Mouse (Mus musculus) bone marrow macrophage, adult 2 months (primary cell): ENCODE measurements around the gene Tbc1d14.

Source experiments
- CTCF ChIP-seq: IDR thresholded peaks from 2 replicates; pipeline ENCODE4 v1.5.1; 2012; ENCODE audit warnings: low read depth, mild to moderate bottlenecking, low read length, moderate library complexity
- POLR2A ChIP-seq: IDR thresholded peaks from 2 replicates; pipeline ENCODE4 v1.6.1; 2012; ENCODE audit warnings: mild to moderate bottlenecking, low read depth, low read length, borderline replicate concordance

GRCm38 (mm10) chr5:36597653-36598052 lies 4.6 kb upstream of the Tbc1d14 start:
- TF ChIP-seq CTCF, result no peak
- no peak for TF ChIP-seq POLR2A
